Mouse (Mus musculus) MN1 (cell line): Measurements from ENCODE around the gene Tnrc6c.

ENCODE experiments used
- DNase-seq: peaks from one replicate; pipeline ENCODE4 v3.0.0-alpha.2; 2016; ENCODE audit warnings: low spot score

The Tnrc6c gene

GRCm38 (mm10) chr11:117676649-117677048, 22.6 kb downstream of the Tnrc6c start:
- no peak for DNase-seq

- no peak for DNase-seq
Observed at GRCm38 (mm10) chr11:117677111-117677510, 23.0 kb downstream of the Tnrc6c start.

GRCm38 (mm10) chr11:117677594-117677993, 23.5 kb downstream of the Tnrc6c start:
- no peak for DNase-seq

- DNase-seq: no peak
Observed at GRCm38 (mm10) chr11:117678155-117678554, 24.1 kb downstream of the Tnrc6c start.

GRCm38 (mm10) chr11:117678740-117679139, 24.7 kb downstream of the Tnrc6c start:
- DNase-seq: peak; percentile 46

- DNase-seq: no peak
Observed at GRCm38 (mm10) chr11:117684640-117685039, 30.6 kb downstream of the Tnrc6c start.

- no peak for DNase-seq
Observed at GRCm38 (mm10) chr11:117685461-117685860, 31.4 kb downstream of the Tnrc6c start.

GRCm38 (mm10) chr11:117686021-117686420, 31.9 kb downstream of the Tnrc6c start:
- DNase-seq: no peak

GRCm38 (mm10) chr11:117688603-117689002, 34.5 kb downstream of the Tnrc6c start:
- DNase-seq: no peak

GRCm38 (mm10) chr11:117691311-117691710, 37.2 kb downstream of the Tnrc6c start:
- DNase-seq: no peak

- no peak for DNase-seq
Observed at GRCm38 (mm10) chr11:117694050-117694449, 40.0 kb downstream of the Tnrc6c start.

GRCm38 (mm10) chr11:117696585-117696984, 42.5 kb downstream of the Tnrc6c start:
- no peak for DNase-seq

- no peak for DNase-seq
Observed at GRCm38 (mm10) chr11:117700871-117701270, 46.8 kb downstream of the Tnrc6c start.

- no peak for DNase-seq
Observed at GRCm38 (mm10) chr11:117706267-117706666, 52.2 kb downstream of the Tnrc6c start.

- DNase-seq: no peak
Observed at GRCm38 (mm10) chr11:117707238-117707637, 53.1 kb downstream of the Tnrc6c start.

- peak; percentile 73 for DNase-seq
Observed at GRCm38 (mm10) chr11:117709308-117709707, 55.2 kb downstream of the Tnrc6c start.

- no peak for DNase-seq
Observed at GRCm38 (mm10) chr11:117710815-117711294, 56.8 kb downstream of the Tnrc6c start.

- no peak for DNase-seq
Observed at GRCm38 (mm10) chr11:117712065-117712464, 58.0 kb downstream of the Tnrc6c start.

- no peak for DNase-seq
Observed at GRCm38 (mm10) chr11:117713375-117713774, 59.3 kb downstream of the Tnrc6c start.

GRCm38 (mm10) chr11:117718838-117719237, 64.7 kb downstream of the Tnrc6c start:
- no peak for DNase-seq

- no peak for DNase-seq
Observed at GRCm38 (mm10) chr11:117724604-117725301, 70.7 kb downstream of the Tnrc6c start.

GRCm38 (mm10) chr11:117727031-117727430, 72.9 kb downstream of the Tnrc6c start:
- no peak for DNase-seq

GRCm38 (mm10) chr11:117728245-117728644, 74.2 kb downstream of the Tnrc6c start:
- DNase-seq: no peak

GRCm38 (mm10) chr11:117728841-117729240, 74.8 kb downstream of the Tnrc6c start:
- no peak for DNase-seq
